Mouse (Mus musculus) embryonic facial prominence, embryonic 10.5 days (tissue): ENCODE results near the gene Hint2. TPM values are rescaled to one million over a fixed set of nuclear protein-coding genes. Genes with fewer than 3 reads are reported as not detected.
A peak's percentile ranks its signal among the peaks of the same experiment; 100 is the strongest.

ENCODE experiments used
- DNase-seq: peaks from one replicate; pipeline ENCODE4 v3.0.0-alpha.2; 2017; ENCODE audit warnings: low spot score
- H3K27ac ChIP-seq: fragments of 300-500 bp; sonication (generic); replicated peaks from 2 replicates; pipeline ENCODE4 v1.5.1; 2016; ENCODE audit warnings: mild to moderate bottlenecking
- H3K27me3 ChIP-seq: fragments of 300-500 bp; sonication (generic); replicated peaks from 2 replicates; pipeline ENCODE4 v1.6.1; 2016; ENCODE audit warnings: low read depth, mild to moderate bottlenecking; ENCODE audit not compliant: poor library complexity, severe bottlenecking
- H3K36me3 ChIP-seq: fragments of 300-500 bp; sonication (generic); replicated peaks from 2 replicates; pipeline ENCODE4 v1.6.1; 2016; ENCODE audit warnings: mild to moderate bottlenecking, moderate library complexity
- H3K4me1 ChIP-seq: fragments of 300-500 bp; sonication (generic); 2 replicates; pipeline ENCODE4 v1.6.1; 2016
- H3K4me3 ChIP-seq: fragments of 300-500 bp; sonication (generic); 2 replicates; pipeline ENCODE4 v1.5.1; 2016; ENCODE audit warnings: mild to moderate bottlenecking, moderate library complexity
- H3K9me3 ChIP-seq: fragments of 300-500 bp; sonication (generic); 2 replicates; pipeline ENCODE4 v1.6.1; 2016; ENCODE audit warnings: mild to moderate bottlenecking
- WGBS: fragments of 180-500 bp; shearing (Covaris S2); methylation state at CpG from one replicate; pipeline ENCODE4 v1.1.7; 2016; 5-methylcytosine and 5-hydroxymethylcytosine counted together
- polyA plus RNA-seq: library from polyadenylated mRNA; unstranded; fragments of >200 nt; fragmentation: Nextera tagmentation; extraction: Ambion mirVana; gene quantifications from 2 replicates; pipeline ENCODE4 v1.2.1, GENCODE M21; 2016

Gene Hint2
- polyA plus RNA-seq, 1 experiment from 2014 or later, result 71.7 TPM

- Histone ChIP-seq H3K4me1 (0 out of 2 replicates have a peak, but pooled peaks cover 1% of the 10 kb centered on the region), H3K9me3 (no peaks in the 10 kb centered on the region), H3K4me3 (no peak overlapping the region), H3K36me3 (peaks cover 57% of the 10 kb centered on the region), H3K27me3 (no peaks in the 10 kb centered on the region), H3K27ac (no peak overlapping the region)
- 88% methylated on average over 6 of the region's 6 CpGs for WGBS
- no peak for DNase-seq
These were observed 22.3 kb upstream of the Hint2 start for GRCm38 (mm10) chr4:43678541-43678940.

- Histone ChIP-seq H3K27ac (no peak overlapping the region), H3K27me3 (peaks cover 10% of the 10 kb centered on the region), H3K4me1 (peaks cover 22% of the 10 kb centered on the region), H3K4me3 (no peak overlapping the region), H3K36me3 (peaks cover 37% of the 10 kb centered on the region), H3K9me3 (no peaks in the 10 kb centered on the region)
- DNase-seq, result no peak
- WGBS, result 74% methylated on average over 4 of the region's 4 CpGs
These were observed 19.3 kb upstream of the Hint2 start for GRCm38 (mm10) chr4:43675608-43676007.

- peaks cover 35% of the 10 kb centered on the region for H3K36me3 ChIP-seq
- no peaks in the 10 kb centered on the region for H3K9me3 ChIP-seq
- peaks cover 28% of the 10 kb centered on the region for H3K4me1 ChIP-seq
- DNase-seq, result no peak
- H3K27ac ChIP-seq, result no peak overlapping the region
- no peak overlapping the region for H3K4me3 ChIP-seq
- peaks cover 15% of the 10 kb centered on the region for H3K27me3 ChIP-seq
- WGBS, result 71% methylated on average over 5 of the region's 5 CpGs
These were observed 18.7 kb upstream of the Hint2 start for GRCm38 (mm10) chr4:43674974-43675373.

GRCm38 (mm10) chr4:43673703-43674102 lies 17.4 kb upstream of the Hint2 start:
- 81% methylated on average over 8 of the region's 8 CpGs for WGBS
- Histone ChIP-seq H3K4me1 (peaks cover 39% of the 10 kb centered on the region), H3K27me3 (peaks cover 18% of the 10 kb centered on the region), H3K27ac (no peak overlapping the region), H3K4me3 (no peak overlapping the region), H3K36me3 (peaks cover 33% of the 10 kb centered on the region), H3K9me3 (no peaks in the 10 kb centered on the region)
- DNase-seq, result no peak

GRCm38 (mm10) chr4:43672070-43672469 lies 15.8 kb upstream of the Hint2 start:
- Histone ChIP-seq H3K9me3 (no peaks in the 10 kb centered on the region), H3K4me3 (no peak overlapping the region), H3K4me1 (peaks cover 42% of the 10 kb centered on the region), H3K27ac (no peak overlapping the region), H3K36me3 (peaks cover 22% of the 10 kb centered on the region), H3K27me3 (peaks cover 34% of the 10 kb centered on the region)
- 11% methylated on average over 2 of the region's 2 CpGs for WGBS
- DNase-seq, result peak; percentile 89

GRCm38 (mm10) chr4:43669428-43669794 lies 13.1 kb upstream of the Hint2 start:
- H3K27me3 ChIP-seq, result peaks cover 61% of the 10 kb centered on the region
- peaks cover 42% of the 10 kb centered on the region for H3K4me1 ChIP-seq
- H3K36me3 ChIP-seq, result peaks cover 6% of the 10 kb centered on the region
- peak overlapping the region; percentile 93 for H3K27ac ChIP-seq
- H3K9me3 ChIP-seq, result no peaks in the 10 kb centered on the region
- WGBS, result under 1% methylated on average over 25 of the region's 25 CpGs
- DNase-seq, result no peak
- H3K4me3 ChIP-seq, result peak overlapping the region; percentile 85

- Histone ChIP-seq H3K4me3 (peak within 1 kb of the TSS; percentile 85), H3K27ac (peak within 1 kb of the TSS; percentile 93), H3K27me3 (peaks cover 63% of the 10 kb centered on the region), H3K36me3 (peaks cover 1% of the 10 kb centered on the region; the same call in 1 of the 2 replicates), H3K9me3 (no peaks in the 10 kb centered on the region), H3K4me1 (peaks cover 42% of the 10 kb centered on the region)
- WGBS, result 2% methylated on average over 39 of the region's 41 CpGs
- peak; percentile 92 for DNase-seq
These were observed 12.6 kb upstream of the Hint2 start, which contains the start of the genes Tmem8b and Fam221b for GRCm38 (mm10) chr4:43668782-43669427. Gene Tmem8b, plus strand, starts transcription at chr4:43668971. Gene Fam221b, minus strand, starts transcription at chr4:43669145.

- peaks cover 24% of the 10 kb centered on the region for H3K4me1 ChIP-seq
- no peaks in the 10 kb centered on the region for H3K9me3 ChIP-seq
- H3K36me3 ChIP-seq, result no peaks in the 10 kb centered on the region
- no peak for DNase-seq
- H3K4me3 ChIP-seq, result no peak overlapping the region
- peaks cover 86% of the 10 kb centered on the region for H3K27me3 ChIP-seq
- no peak overlapping the region for H3K27ac ChIP-seq
- 31% methylated on average over 4 of the region's 4 CpGs for WGBS
These were observed 10.1 kb upstream of the Hint2 start for GRCm38 (mm10) chr4:43666412-43666811.

GRCm38 (mm10) chr4:43657146-43657545 lies 880 bp upstream of the Hint2 start:
- Histone ChIP-seq H3K4me3 (peak overlapping the region; percentile 86), H3K27me3 (peaks cover 25% of the 10 kb centered on the region), H3K9me3 (no peaks in the 10 kb centered on the region), H3K36me3 (no peaks in the 10 kb centered on the region), H3K27ac (no peak overlapping the region), H3K4me1 (peaks cover 30% of the 10 kb centered on the region)
- WGBS, result 65% methylated on average over 4 of the region's 4 CpGs
- no peak for DNase-seq

GRCm38 (mm10) chr4:43655656-43656338 lies 469 bp downstream of the Hint2 start:
- H3K9me3 ChIP-seq, result no peaks in the 10 kb centered on the region
- 6% methylated on average over 34 of the region's 34 CpGs for WGBS
- H3K27me3 ChIP-seq, result peaks cover 12% of the 10 kb centered on the region; the same call in 1 of the 2 replicates
- no peak for DNase-seq
- H3K4me3 ChIP-seq, result peak overlapping the region; percentile 86
- H3K4me1 ChIP-seq, result peaks cover 30% of the 10 kb centered on the region
- H3K36me3 ChIP-seq, result peaks cover under 1% of the 10 kb centered on the region
- peak overlapping the region; percentile 93 for H3K27ac ChIP-seq

GRCm38 (mm10) chr4:43653161-43654015 lies 2.9 kb downstream of the Hint2 start, which contains the start of gene Spag8:
Gene Spag8, minus strand, starts transcription at chr4:43653594.
- DNase-seq, result peak; percentile 79
- 17% methylated on average over 24 of the region's 24 CpGs for WGBS
- peaks cover 30% of the 10 kb centered on the region for H3K4me1 ChIP-seq
- H3K27me3 ChIP-seq, result no peaks in the 10 kb centered on the region
- peak within 1 kb of the TSS; percentile 65 for H3K27ac ChIP-seq
- H3K36me3 ChIP-seq, result peaks cover 16% of the 10 kb centered on the region
- H3K4me3 ChIP-seq, result peak within 1 kb of the TSS; percentile 52
- peaks cover 10% of the 10 kb centered on the region; the same call in 1 of the 2 replicates for H3K9me3 ChIP-seq

- WGBS, result 86% methylated on average over 4 of the region's 4 CpGs
- Histone ChIP-seq H3K27ac (peak overlapping the region; percentile 65), H3K4me1 (peaks cover 30% of the 10 kb centered on the region), H3K4me3 (peak overlapping the region; percentile 52), H3K9me3 (peaks cover 10% of the 10 kb centered on the region; the same call in 1 of the 2 replicates), H3K27me3 (no peaks in the 10 kb centered on the region), H3K36me3 (peaks cover 16% of the 10 kb centered on the region)
- DNase-seq, result no peak
These were observed 3.5 kb downstream of the Hint2 start for GRCm38 (mm10) chr4:43652726-43653125.
